8 mouse cellular contexts compared by ENCODE assay signal in the genomic region with DNA sequence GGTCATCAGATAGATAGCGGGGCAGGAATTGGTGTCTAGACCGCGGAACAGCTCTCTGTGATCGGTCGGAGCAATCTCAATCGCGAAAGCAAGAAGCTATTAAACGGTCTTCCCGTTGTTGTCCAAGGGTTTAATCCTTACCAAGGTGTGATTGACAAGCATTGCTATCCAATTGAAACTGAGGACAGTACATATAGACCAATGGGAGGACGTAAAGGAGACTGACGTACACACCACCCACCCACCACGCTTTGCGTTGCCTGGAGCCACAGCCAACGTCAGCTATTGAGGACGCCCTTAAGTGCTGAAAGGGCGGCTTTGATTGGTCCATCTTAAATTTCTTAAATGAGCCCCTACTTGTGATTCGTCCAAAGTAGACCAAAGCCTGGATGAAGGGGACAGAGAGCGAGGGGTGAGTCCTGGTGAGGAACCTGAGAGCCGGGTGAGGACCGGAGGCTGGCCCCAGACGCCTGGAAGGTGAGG. TPM values are rescaled to one million over a fixed set of nuclear protein-coding genes. Genes with fewer than 3 reads are reported as not detected.
DNase-seq lines count a peak whose midpoint lies in the region; ATAC-seq lines count a peak whose summit lies in the region.

Gene Tmem218, plus strand, starts transcription at position 295 of the 483 bp plus-strand sequence.

- H3K4me1 ChIP-seq in heart, embryonic 14.5 days (ENCODE audit: control insufficient read depth in 2 of 2, insufficient read depth in 2 of 2, low read length in 2 of 2): peaks cover 2 to 5% of the 10 kb centered on the region in 2 experiments; a peak in 1 of 4 replicates
- H3K4me1 ChIP-seq in liver, embryonic 13.5 days (replicated peaks): peaks cover 16% of the 10 kb centered on the region
- H3K4me1 ChIP-seq in stomach, embryonic 16.5 days (ENCODE audit: control insufficient read depth, insufficient read depth, low read length): peaks cover 11% of the 10 kb centered on the region; the same call in 1 of the 2 replicates

- H3K27ac ChIP-seq in heart, embryonic 14.5 days (replicated peaks in 1 of 2; ENCODE audit: control insufficient read depth in 1 of 2, insufficient read depth in 1 of 2, low read depth in 2 of 2, low read length in 2 of 2): peak within 1 kb of the TSS; percentile 64 to 74
- H3K27ac ChIP-seq in liver, embryonic 13.5 days: peak within 1 kb of the TSS; percentile 69
- peak within 1 kb of the TSS; percentile 78 for H3K27ac ChIP-seq in stomach, embryonic 16.5 days (ENCODE audit: low read length)

- peak; percentile 100 for ATAC-seq in CD4-positive, CD25-positive, alpha-beta regulatory T cell, adult 4 months
- ATAC-seq in heart, embryonic 14.5 days (ENCODE audit: insufficient number of reproducible peaks, insufficient read depth, low FRiP score, low read depth): peak; percentile 100
- peak; percentile 100 for ATAC-seq in liver, embryonic 13.5 days (ENCODE audit: low read depth)
- peak; percentile 100 for ATAC-seq in stomach, embryonic 16.5 days (ENCODE audit: insufficient read depth, low FRiP score)

- no peaks in the 10 kb centered on the region for H3K27me3 ChIP-seq in heart, embryonic 14.5 days (ENCODE audit: control insufficient read depth, insufficient read depth, low read length)
- H3K27me3 ChIP-seq in liver, embryonic 13.5 days: no peaks in the 10 kb centered on the region
- H3K27me3 ChIP-seq in stomach, embryonic 16.5 days (ENCODE audit: control insufficient read depth, insufficient read depth, low read length): no peaks in the 10 kb centered on the region

- H3K4me2 ChIP-seq in heart, embryonic 14.5 days (ENCODE audit: low read length): peak within 1 kb of the TSS; percentile 65
- H3K4me2 ChIP-seq in liver, embryonic 13.5 days: peak within 1 kb of the TSS; percentile 71
- H3K4me2 ChIP-seq in stomach, embryonic 16.5 days (ENCODE audit: low read depth, low read length): peak within 1 kb of the TSS; percentile 69

- H3K4me3 ChIP-seq in heart, embryonic 14.5 days (ENCODE audit: control insufficient read depth in 1 of 2, insufficient read depth in 1 of 2, low read depth in 1 of 2, low read length in 2 of 2): peak within 1 kb of the TSS; percentile 66 to 78
- H3K4me3 ChIP-seq in liver, embryonic 13.5 days (replicated peaks): peak within 1 kb of the TSS; percentile 62
- peak within 1 kb of the TSS; percentile 82 for H3K4me3 ChIP-seq in stomach, embryonic 16.5 days (replicated peaks; ENCODE audit: low read length)

- peak; percentile 90 for DNase-seq in c-Kit-negative CD71-positive TER-119-positive erythroid progenitor cells, embryonic 14.5 days (ENCODE audit: low read depth, low spot score)
- DNase-seq in fibroblast of lung, adult 2 months (ENCODE audit: low read depth): peak; percentile 100
- peak; percentile 96 for DNase-seq in kidney, postnatal 14 days
- DNase-seq in liver, embryonic 13.5 days: peak; percentile 92
- DNase-seq in neural tube, embryonic 10.5 days (ENCODE audit: extremely low spot score, low spot score): peak; percentile 83

- no peaks in the 10 kb centered on the region for H3K9me3 ChIP-seq in heart, embryonic 14.5 days (ENCODE audit: control insufficient read depth, low read length)
- no peaks in the 10 kb centered on the region for H3K9me3 ChIP-seq in liver, embryonic 13.5 days (replicated peaks)
- no peaks in the 10 kb centered on the region for H3K9me3 ChIP-seq in stomach, embryonic 16.5 days (replicated peaks; ENCODE audit: control insufficient read depth, low read length)

- peak within 1 kb of the TSS; percentile 81 for H3K9ac ChIP-seq in heart, embryonic 14.5 days (ENCODE audit: low read length)
- H3K9ac ChIP-seq in liver, embryonic 13.5 days: peak within 1 kb of the TSS; percentile 74
- H3K9ac ChIP-seq in stomach, embryonic 16.5 days (ENCODE audit: low read length): peak within 1 kb of the TSS; percentile 84

- no peaks in the 10 kb centered on the region for H3K36me3 ChIP-seq in heart, embryonic 14.5 days (ENCODE audit: control insufficient read depth, insufficient read depth, low read length)
- no peaks in the 10 kb centered on the region for H3K36me3 ChIP-seq in liver, embryonic 13.5 days
- H3K36me3 ChIP-seq in stomach, embryonic 16.5 days (ENCODE audit: control insufficient read depth, insufficient read depth, low read length): no peaks in the 10 kb centered on the region

- under 1% methylated on average over 21 of the region's 21 CpGs for WGBS in heart, embryonic 14.5 days
- WGBS in liver, embryonic 13.5 days (ENCODE audit: insufficient replicate concordance): under 1% methylated on average over 21 of the region's 21 CpGs
- WGBS in stomach, embryonic 16.5 days: under 1% methylated on average over 21 of the region's 21 CpGs

RNA-seq across cellular contexts. Expression of gene Tmem218, which starts in this region (rescaled TPM):
- 1 to 10 TPM; 3.4 to 4.4 TPM for polyA plus RNA-seq in CD4-positive, CD25-positive, alpha-beta regulatory T cell, adult 4 months (2017; shearing (Covaris generic))
- 10.7 and 11.1 TPM in 2 replicates for polyA plus RNA-seq in heart, embryonic 14.5 days (2014; fragmentation: Nextera tagmentation; extraction: Ambion mirVana)
- 3.8 TPM in 2 replicates for polyA plus RNA-seq in liver, embryonic 13.5 days (2015; fragmentation: Nextera tagmentation; extraction: Ambion mirVana)
- 9.1 and 9.8 TPM in 2 replicates for polyA plus RNA-seq in stomach, embryonic 16.5 days (2015; fragmentation: Nextera tagmentation; extraction: Ambion mirVana)

Comparison
In these comparisons a context has a peak if more than half of its experiments do, and no peak if none do; other contexts are left out.
1. Peak in every context shown above with its lines: DNase-seq, ATAC-seq, H3K4me3 ChIP-seq and H3K27ac ChIP-seq.